Mouse (Mus musculus) MEL (cell line): ENCODE results near the gene Tcirg1.

Experiments used
- CHD2 ChIP-seq: IDR thresholded peaks from 2 replicates; pipeline ENCODE4 v1.6.1; 2011; ENCODE audit warnings: low read length, improper control_type of control experiment
- MAZ ChIP-seq: IDR thresholded peaks from 2 replicates; pipeline ENCODE4 v1.6.1; 2012; ENCODE audit warnings: low read depth, mild to moderate bottlenecking, inconsistent platforms, low read length, improper control_type of control experiment

GRCm38 (mm10) chr19:3851502-3851962 lies 55.4 kb downstream of the Tcirg1 start, which contains the start of gene Chka:
- TF ChIP-seq CHD2 (no peak), MAZ (peak; percentile 87)
